Mouse (Mus musculus): ENCODE results near the gene Rbm34. TPM values are rescaled to one million over a fixed set of nuclear protein-coding genes. Genes with fewer than 3 reads are reported as not detected.

Rbm34 gene
- polyA plus RNA-seq, 1 experiment from 2014 or later, result 23.9 TPM

- ATAC-seq, result peak; percentile 31; the same call in 1 of the 2 replicates
- no peak overlapping the region for H3K9ac ChIP-seq (replicated peaks; ENCODE audit: low read depth, low read length)
- no peaks in the 10 kb centered on the region for H3K4me1 ChIP-seq (replicated peaks; ENCODE audit: control insufficient read depth, insufficient read depth, low read length)
- WGBS, result 92% methylated on average over 10 of the region's 10 CpGs
- H3K4me2 ChIP-seq (ENCODE audit: low read length), result no peak overlapping the region
- no peaks in the 10 kb centered on the region for H3K27me3 ChIP-seq (replicated peaks; ENCODE audit: control insufficient read depth, insufficient read depth, low read length)
- no peak overlapping the region for H3K4me3 ChIP-seq (replicated peaks; ENCODE audit: low read length)
- no peak overlapping the region for H3K27ac ChIP-seq (ENCODE audit: low read length)
- H3K9me3 ChIP-seq (ENCODE audit: control insufficient read depth, low read length), result no peaks in the 10 kb centered on the region
- H3K36me3 ChIP-seq (ENCODE audit: control insufficient read depth, insufficient read depth), result 0 out of 2 replicates have a peak, but pooled peaks cover 5% of the 10 kb centered on the region
These were observed 41.9 kb downstream of the Rbm34 start for GRCm38 (mm10) chr8:126928755-126929505.

- Histone ChIP-seq H3K9ac (replicated peaks; ENCODE audit: low read depth, low read length) (no peak overlapping the region), H3K27me3 (replicated peaks; ENCODE audit: control insufficient read depth, insufficient read depth, low read length) (no peaks in the 10 kb centered on the region), H3K36me3 (ENCODE audit: control insufficient read depth, insufficient read depth) (0 out of 2 replicates have a peak, but pooled peaks cover 2% of the 10 kb centered on the region), H3K4me2 (ENCODE audit: low read length) (no peak overlapping the region), H3K4me1 (replicated peaks; ENCODE audit: control insufficient read depth, insufficient read depth, low read length) (no peaks in the 10 kb centered on the region), H3K9me3 (ENCODE audit: control insufficient read depth, low read length) (no peaks in the 10 kb centered on the region), H3K4me3 (replicated peaks; ENCODE audit: low read length) (no peak overlapping the region), H3K27ac (ENCODE audit: low read length) (no peak overlapping the region)
- no peak for ATAC-seq
These were observed 42.8 kb downstream of the Rbm34 start for GRCm38 (mm10) chr8:126928028-126928427.

- Histone ChIP-seq H3K4me3 (replicated peaks; ENCODE audit: low read length) (no peak overlapping the region), H3K27ac (ENCODE audit: low read length) (no peak overlapping the region), H3K9me3 (ENCODE audit: control insufficient read depth, low read length) (no peaks in the 10 kb centered on the region), H3K4me2 (ENCODE audit: low read length) (no peak overlapping the region), H3K36me3 (ENCODE audit: control insufficient read depth, insufficient read depth) (0 out of 2 replicates have a peak, but pooled peaks cover 2% of the 10 kb centered on the region), H3K27me3 (replicated peaks; ENCODE audit: control insufficient read depth, insufficient read depth, low read length) (no peaks in the 10 kb centered on the region), H3K9ac (replicated peaks; ENCODE audit: low read depth, low read length) (no peak overlapping the region), H3K4me1 (replicated peaks; ENCODE audit: control insufficient read depth, insufficient read depth, low read length) (no peaks in the 10 kb centered on the region)
- no peak for ATAC-seq
- WGBS, result 48% methylated on average over 1 of the region's 1 CpGs
These were observed 43.8 kb downstream of the Rbm34 start for GRCm38 (mm10) chr8:126927058-126927457.

- no peak overlapping the region for H3K4me3 ChIP-seq (replicated peaks; ENCODE audit: low read length)
- 95% methylated on average over 7 of the region's 7 CpGs for WGBS
- no peaks in the 10 kb centered on the region for H3K36me3 ChIP-seq (ENCODE audit: control insufficient read depth, insufficient read depth)
- no peak overlapping the region for H3K27ac ChIP-seq (ENCODE audit: low read length)
- H3K27me3 ChIP-seq (replicated peaks; ENCODE audit: control insufficient read depth, insufficient read depth, low read length), result no peaks in the 10 kb centered on the region
- H3K9ac ChIP-seq (replicated peaks; ENCODE audit: low read depth, low read length), result no peak overlapping the region
- H3K9me3 ChIP-seq (ENCODE audit: control insufficient read depth, low read length), result no peaks in the 10 kb centered on the region
- H3K4me1 ChIP-seq (replicated peaks; ENCODE audit: control insufficient read depth, insufficient read depth, low read length), result no peaks in the 10 kb centered on the region
- ATAC-seq, result no peak
- H3K4me2 ChIP-seq (ENCODE audit: low read length), result no peak overlapping the region
These were observed 47.9 kb downstream of the Rbm34 start for GRCm38 (mm10) chr8:126922981-126923380.

- no peaks in the 10 kb centered on the region for H3K9me3 ChIP-seq (ENCODE audit: control insufficient read depth, low read length)
- ATAC-seq, result no peak
- H3K9ac ChIP-seq (replicated peaks; ENCODE audit: low read depth, low read length), result no peak overlapping the region
- WGBS, result 92% methylated on average over 3 of the region's 3 CpGs
- no peak overlapping the region for H3K27ac ChIP-seq (ENCODE audit: low read length)
- no peaks in the 10 kb centered on the region for H3K27me3 ChIP-seq (replicated peaks; ENCODE audit: control insufficient read depth, insufficient read depth, low read length)
- H3K4me2 ChIP-seq (ENCODE audit: low read length), result no peak overlapping the region
- H3K4me1 ChIP-seq (replicated peaks; ENCODE audit: control insufficient read depth, insufficient read depth, low read length), result no peaks in the 10 kb centered on the region
- H3K4me3 ChIP-seq (replicated peaks; ENCODE audit: low read length), result no peak overlapping the region
- no peaks in the 10 kb centered on the region for H3K36me3 ChIP-seq (ENCODE audit: control insufficient read depth, insufficient read depth)
These were observed 49.4 kb downstream of the Rbm34 start for GRCm38 (mm10) chr8:126921432-126921831.

- no peak overlapping the region for H3K27ac ChIP-seq (ENCODE audit: low read length)
- H3K9ac ChIP-seq (replicated peaks; ENCODE audit: low read depth, low read length), result no peak overlapping the region
- H3K4me1 ChIP-seq (replicated peaks; ENCODE audit: control insufficient read depth, insufficient read depth, low read length), result no peaks in the 10 kb centered on the region
- no peaks in the 10 kb centered on the region for H3K27me3 ChIP-seq (replicated peaks; ENCODE audit: control insufficient read depth, insufficient read depth, low read length)
- no peaks in the 10 kb centered on the region for H3K9me3 ChIP-seq (ENCODE audit: control insufficient read depth, low read length)
- ATAC-seq, result peak; percentile 84
- no peak overlapping the region for H3K4me2 ChIP-seq (ENCODE audit: low read length)
- 21% methylated on average over 3 of the region's 3 CpGs for WGBS
- no peaks in the 10 kb centered on the region for H3K36me3 ChIP-seq (ENCODE audit: control insufficient read depth, insufficient read depth)
- H3K4me3 ChIP-seq (replicated peaks; ENCODE audit: low read length), result no peak overlapping the region
These were observed 50.0 kb downstream of the Rbm34 start for GRCm38 (mm10) chr8:126920845-126921244.

- H3K4me3 ChIP-seq (replicated peaks; ENCODE audit: low read length), result no peak overlapping the region
- no peak overlapping the region for H3K4me2 ChIP-seq (ENCODE audit: low read length)
- no peaks in the 10 kb centered on the region for H3K9me3 ChIP-seq (ENCODE audit: control insufficient read depth, low read length)
- ATAC-seq, result no peak
- WGBS, result 88% methylated on average over 6 of the region's 6 CpGs
- H3K27ac ChIP-seq (ENCODE audit: low read length), result no peak overlapping the region
- H3K9ac ChIP-seq (replicated peaks; ENCODE audit: low read depth, low read length), result no peak overlapping the region
- H3K27me3 ChIP-seq (replicated peaks; ENCODE audit: control insufficient read depth, insufficient read depth, low read length), result no peaks in the 10 kb centered on the region
- no peaks in the 10 kb centered on the region for H3K4me1 ChIP-seq (replicated peaks; ENCODE audit: control insufficient read depth, insufficient read depth, low read length)
- H3K36me3 ChIP-seq (ENCODE audit: control insufficient read depth, insufficient read depth), result no peaks in the 10 kb centered on the region
These were observed 50.5 kb downstream of the Rbm34 start for GRCm38 (mm10) chr8:126920386-126920785.

GRCm38 (mm10) chr8:126919703-126920102 is 51.2 kb downstream of the Rbm34 start:
- H3K4me3 ChIP-seq (replicated peaks; ENCODE audit: low read length), result no peak overlapping the region
- H3K27ac ChIP-seq (ENCODE audit: low read length), result no peak overlapping the region
- no peaks in the 10 kb centered on the region for H3K4me1 ChIP-seq (replicated peaks; ENCODE audit: control insufficient read depth, insufficient read depth, low read length)
- no peaks in the 10 kb centered on the region for H3K9me3 ChIP-seq (ENCODE audit: control insufficient read depth, low read length)
- no peak for ATAC-seq
- no peak overlapping the region for H3K4me2 ChIP-seq (ENCODE audit: low read length)
- H3K36me3 ChIP-seq (ENCODE audit: control insufficient read depth, insufficient read depth), result no peaks in the 10 kb centered on the region
- WGBS, result 94% methylated on average over 5 of the region's 5 CpGs
- H3K27me3 ChIP-seq (replicated peaks; ENCODE audit: control insufficient read depth, insufficient read depth, low read length), result no peaks in the 10 kb centered on the region
- no peak overlapping the region for H3K9ac ChIP-seq (replicated peaks; ENCODE audit: low read depth, low read length)

- no peaks in the 10 kb centered on the region for H3K4me1 ChIP-seq (replicated peaks; ENCODE audit: control insufficient read depth, insufficient read depth, low read length)
- H3K4me2 ChIP-seq (ENCODE audit: low read length), result no peak overlapping the region
- no peaks in the 10 kb centered on the region for H3K27me3 ChIP-seq (replicated peaks; ENCODE audit: control insufficient read depth, insufficient read depth, low read length)
- no peak for ATAC-seq
- no peak overlapping the region for H3K27ac ChIP-seq (ENCODE audit: low read length)
- H3K9ac ChIP-seq (replicated peaks; ENCODE audit: low read depth, low read length), result no peak overlapping the region
- H3K4me3 ChIP-seq (replicated peaks; ENCODE audit: low read length), result no peak overlapping the region
- 73% methylated on average over 2 of the region's 2 CpGs for WGBS
- H3K9me3 ChIP-seq (ENCODE audit: control insufficient read depth, low read length), result no peaks in the 10 kb centered on the region
- no peaks in the 10 kb centered on the region for H3K36me3 ChIP-seq (ENCODE audit: control insufficient read depth, insufficient read depth)
These were observed 51.6 kb downstream of the Rbm34 start for GRCm38 (mm10) chr8:126919255-126919654.

Measured in forebrain, embryonic 16.5 days (tissue).